Mouse (Mus musculus) T-cell, adult 2 months (primary cell): ENCODE results near the gene A630076J17Rik.

Source experiments
- DNase-seq: peaks from one replicate; pipeline ENCODE4 v3.0.0; 2022; ENCODE audit warnings: low spot score

Gene A630076J17Rik

GRCm38 (mm10) chr3:107276626-107277025 is 46.2 kb downstream of the A630076J17Rik start:
- no peak for DNase-seq

GRCm38 (mm10) chr3:107278479-107279269 is 48.3 kb downstream of the A630076J17Rik start, which contains the start of gene Lamtor5:
Lamtor5 (plus strand) TSS chr3:107278858.
- DNase-seq, result peak; percentile 89
